Mouse (Mus musculus) limb, embryonic 14.5 days (tissue): Measurements from ENCODE around the gene Rnf220. TPM values are rescaled to one million over a fixed set of nuclear protein-coding genes. Genes with fewer than 3 reads are reported as not detected.

ENCODE experiments used
- ATAC-seq: fragments of 200-750 bp; cut with Nextera tagmentation; 2 replicates; pipeline ENCODE4 v1.8.0; 2017; ENCODE audit warnings: low read depth, moderate number of reproducible peaks, moderate TSS enrichment; ENCODE audit not compliant: low FRiP score
- DNase-seq: peaks from one replicate; pipeline ENCODE4 v3.0.0-alpha.2; 2015; ENCODE audit warnings: low spot score
- H3K27ac ChIP-seq: fragments of 300-500 bp; sonication (generic); replicated peaks from 2 replicates; pipeline ENCODE4 v1.5.1; 2014; ENCODE audit warnings: low read depth, mild to moderate bottlenecking, low read length, moderate library complexity, mixed read lengths
- H3K27me3 ChIP-seq: fragments of 300-500 bp; sonication (generic); 2 replicates; pipeline ENCODE4 v1.6.1; 2014; ENCODE audit warnings: low read length, mixed read lengths; ENCODE audit not compliant: control insufficient read depth, insufficient read depth
- H3K36me3 ChIP-seq: fragments of 300-500 bp; sonication (generic); 2 replicates; pipeline ENCODE4 v1.6.1; 2014; ENCODE audit warnings: mild to moderate bottlenecking, low read length, moderate library complexity, mixed read lengths; ENCODE audit not compliant: control insufficient read depth, insufficient read depth
- H3K4me1 ChIP-seq: fragments of 300-500 bp; sonication (generic); 2 replicates; pipeline ENCODE4 v1.6.1; 2014; ENCODE audit warnings: antibody characterized with exemption, low read length, mixed read lengths; ENCODE audit not compliant: control insufficient read depth, insufficient read depth
- H3K4me2 ChIP-seq: fragments of 300-500 bp; sonication (generic); replicated peaks from 2 replicates; pipeline ENCODE4 v1.6.1; 2014; ENCODE audit warnings: low read depth, mild to moderate bottlenecking, low read length, moderate library complexity; ENCODE audit not compliant: severe bottlenecking
- H3K4me3 ChIP-seq: fragments of 300-500 bp; sonication (generic); replicated peaks from 2 replicates; pipeline ENCODE4 v1.5.1; 2014; ENCODE audit warnings: low read length
- H3K9ac ChIP-seq: fragments of 300-500 bp; sonication (generic); 2 replicates; pipeline ENCODE4 v1.6.1; 2014; ENCODE audit warnings: mild to moderate bottlenecking, low read depth, low read length, moderate library complexity; ENCODE audit not compliant: severe bottlenecking
- H3K9me3 ChIP-seq: fragments of 300-500 bp; sonication (generic); 2 replicates; pipeline ENCODE4 v1.6.1; 2016; ENCODE audit warnings: low read length; ENCODE audit not compliant: control insufficient read depth
- POLR2A ChIP-seq: fragments of 200-500 bp; IDR thresholded peaks from 2 replicates; pipeline ENCODE4 v1.8.0; 2012; ENCODE audit warnings: inconsistent platforms, mild to moderate bottlenecking, moderate library complexity, borderline replicate concordance; ENCODE audit not compliant: insufficient read depth, insufficient read length; ENCODE audit errors: extremely low read depth
- WGBS: fragments of 180-500 bp; shearing (Covaris S2); extraction: QIAGEN DNeasy Blood & Tissue Kit; methylation state at CpG from one replicate; pipeline ENCODE4 v1.1.7; 2014; 5-methylcytosine and 5-hydroxymethylcytosine counted together
- polyA plus RNA-seq, 2 experiments: library from polyadenylated mRNA; depleted of rRNA in 1 of 2; stranded (reverse) in 1 of 2; unstranded in 1 of 2; fragments of >200 nt; fragmentation: Nextera tagmentation in 1 of 2; extraction: Ambion mirVana in 1 of 2; gene quantifications; 2 replicates each; pipeline versions ENCODE4 v1.2.1 to v1.2.3; 2012 to 2014

The Rnf220 gene
- polyA plus RNA-seq, 2 experiments = 72.8 to 126 TPM

- Histone ChIP-seq H3K36me3 (no peaks in the 10 kb centered on the region), H3K27me3 (no peaks in the 10 kb centered on the region), H3K27ac (peak within 1 kb of the TSS; percentile 84), H3K9me3 (no peaks in the 10 kb centered on the region), H3K4me3 (peak within 1 kb of the TSS; percentile 66), H3K9ac (peak within 1 kb of the TSS; percentile 66), H3K4me1 (peaks cover 14% of the 10 kb centered on the region), H3K4me2 (peak within 1 kb of the TSS; percentile 69)
- TF ChIP-seq POLR2A = no peak
- WGBS = under 1% methylated on average over 24 of the region's 43 CpGs
- ATAC-seq = peak; percentile 98
- peak; percentile 93 for DNase-seq
Observed at GRCm38 (mm10) chr4:117251801-117252316, 245.0 kb downstream of the Rnf220 start, which contains the start of the genes Tmem53 and Armh1. Gene Tmem53 (plus strand): TSS chr4:117251951. Gene Armh1 (minus strand): TSS chr4:117252125.

- no peaks in the 10 kb centered on the region for H3K9me3 ChIP-seq
- H3K27ac ChIP-seq = no peak overlapping the region
- peak overlapping the region; percentile 66; the same call in 1 of the 2 replicates for H3K4me3 ChIP-seq
- no peak for TF ChIP-seq POLR2A
- H3K4me2 ChIP-seq = no peak overlapping the region
- 91% methylated on average over 1 of the region's 1 CpGs for WGBS
- DNase-seq (no peak), ATAC-seq (no peak)
- H3K36me3 ChIP-seq = no peaks in the 10 kb centered on the region
- no peak overlapping the region for H3K9ac ChIP-seq
- peaks cover 14% of the 10 kb centered on the region for H3K4me1 ChIP-seq
- no peaks in the 10 kb centered on the region for H3K27me3 ChIP-seq
Observed at GRCm38 (mm10) chr4:117250982-117251381, 245.9 kb downstream of the Rnf220 start.

GRCm38 (mm10) chr4:117240867-117241266, 256.0 kb downstream of the Rnf220 start:
- ATAC-seq = no peak
- no peak overlapping the region for H3K4me2 ChIP-seq
- H3K36me3 ChIP-seq = no peaks in the 10 kb centered on the region
- H3K9me3 ChIP-seq = no peaks in the 10 kb centered on the region
- H3K27ac ChIP-seq = 0 out of 2 replicates have a peak overlapping the region, but pooled peaks have one; percentile 38
- 0 out of 2 replicates have a peak, but pooled peaks cover 8% of the 10 kb centered on the region for H3K4me1 ChIP-seq
- no peaks in the 10 kb centered on the region for H3K27me3 ChIP-seq
- 46% methylated on average over 6 of the region's 6 CpGs for WGBS
- H3K9ac ChIP-seq = no peak overlapping the region
- peak; percentile 54 for DNase-seq
- TF ChIP-seq POLR2A = no peak
- H3K4me3 ChIP-seq = no peak overlapping the region

- H3K36me3 ChIP-seq = no peaks in the 10 kb centered on the region
- ATAC-seq (no peak), DNase-seq (no peak)
- no peak overlapping the region for H3K9ac ChIP-seq
- no peak for TF ChIP-seq POLR2A
- no peak overlapping the region for H3K27ac ChIP-seq
- H3K27me3 ChIP-seq = no peaks in the 10 kb centered on the region
- 25% methylated on average over 2 of the region's 2 CpGs for WGBS
- no peaks in the 10 kb centered on the region for H3K9me3 ChIP-seq
- no peak overlapping the region for H3K4me3 ChIP-seq
- 0 out of 2 replicates have a peak, but pooled peaks cover 8% of the 10 kb centered on the region for H3K4me1 ChIP-seq
- no peak overlapping the region for H3K4me2 ChIP-seq
Observed at GRCm38 (mm10) chr4:117239153-117239552, 257.7 kb downstream of the Rnf220 start.

DNA sequence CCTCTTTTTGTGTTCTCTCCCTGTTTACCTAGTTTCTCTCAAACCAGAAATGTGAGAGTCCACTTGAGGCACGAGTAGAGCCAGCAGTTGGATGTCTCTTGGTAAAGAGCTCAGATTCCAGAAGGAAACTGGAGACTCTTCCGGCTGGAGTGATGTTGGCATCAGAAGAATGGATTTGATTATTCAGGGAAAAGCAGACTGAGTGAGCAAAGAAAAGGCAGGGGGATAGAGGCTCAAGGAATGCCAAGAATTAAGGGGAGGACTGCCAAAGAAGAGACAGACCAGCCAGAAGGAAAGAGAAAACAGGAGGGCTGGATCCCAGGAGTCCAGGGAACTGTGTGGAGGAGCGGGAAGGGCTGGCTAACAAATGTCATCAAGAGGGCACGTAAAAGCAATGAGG, 261.0 kb downstream of the Rnf220 start:
- no peak for TF ChIP-seq POLR2A
- H3K9me3 ChIP-seq = no peaks in the 10 kb centered on the region
- H3K27ac ChIP-seq = no peak overlapping the region; the same call in 1 of the 2 replicates
- no peaks in the 10 kb centered on the region for H3K27me3 ChIP-seq
- H3K9ac ChIP-seq = no peak overlapping the region
- 43% methylated on average over 4 of the region's 4 CpGs for WGBS
- H3K4me2 ChIP-seq = no peak overlapping the region
- H3K4me3 ChIP-seq = no peak overlapping the region
- DNase-seq (peak; percentile 71), ATAC-seq (peak; percentile 48)
- no peaks in the 10 kb centered on the region for H3K36me3 ChIP-seq
- 0 out of 2 replicates have a peak, but pooled peaks cover 6% of the 10 kb centered on the region for H3K4me1 ChIP-seq
